Mouse (Mus musculus) intestine, postnatal 0 days (tissue): ENCODE results near the gene Ldah. TPM values are rescaled to one million over a fixed set of nuclear protein-coding genes. Genes with fewer than 3 reads are reported as not detected.

Source experiments
- ATAC-seq: fragments of 200-750 bp; cut with Nextera tagmentation; 2 replicates; pipeline ENCODE4 v1.8.0; 2017; ENCODE audit warnings: mild to moderate bottlenecking, moderate TSS enrichment, moderate library complexity
- H3K27ac ChIP-seq: fragments of 300-500 bp; sonication (generic); 2 replicates; pipeline ENCODE4 v1.5.1; 2014; ENCODE audit warnings: mild to moderate bottlenecking, low read depth, low read length, moderate library complexity
- H3K27me3 ChIP-seq: fragments of 300-500 bp; sonication (generic); replicated peaks from 2 replicates; pipeline ENCODE4 v1.6.1; 2014; ENCODE audit warnings: low read length, mixed read lengths; ENCODE audit not compliant: control insufficient read depth, insufficient read depth
- H3K36me3 ChIP-seq: fragments of 300-500 bp; sonication (generic); 2 replicates; pipeline ENCODE4 v1.6.1; 2014; ENCODE audit warnings: mild to moderate bottlenecking, moderate library complexity; ENCODE audit not compliant: control insufficient read depth, insufficient read depth
- H3K4me1 ChIP-seq: fragments of 300-500 bp; sonication (generic); replicated peaks from 2 replicates; pipeline ENCODE4 v1.6.1; 2014; ENCODE audit warnings: antibody characterized with exemption, low read length, mixed read lengths; ENCODE audit not compliant: control insufficient read depth, insufficient read depth
- H3K4me2 ChIP-seq: fragments of 300-500 bp; sonication (generic); replicated peaks from 2 replicates; pipeline ENCODE4 v1.6.1; 2014; ENCODE audit warnings: low read depth, mild to moderate bottlenecking, moderate library complexity
- H3K4me3 ChIP-seq: fragments of 300-500 bp; sonication (generic); 2 replicates; pipeline ENCODE4 v1.5.1; 2014; ENCODE audit warnings: low read depth, low read length
- H3K9ac ChIP-seq: fragments of 300-500 bp; sonication (generic); 2 replicates; pipeline ENCODE4 v1.6.1; 2014; ENCODE audit warnings: mild to moderate bottlenecking, low read depth, low read length
- H3K9me3 ChIP-seq: fragments of 300-500 bp; sonication (generic); 2 replicates; pipeline ENCODE4 v1.6.1; 2016; ENCODE audit warnings: mixed run types; ENCODE audit not compliant: control insufficient read depth
- CTCF ChIP-seq: sonication (generic); IDR thresholded peaks from 2 replicates; pipeline ENCODE4 v1.5.1; 2016; ENCODE audit warnings: low read depth, mild to moderate bottlenecking, control low read depth, antibody characterized with exemption, moderate library complexity
- WGBS: fragments of 180-500 bp; shearing (Covaris S2); extraction: QIAGEN DNeasy Blood & Tissue Kit; methylation state at CpG from one replicate; pipeline ENCODE4 v1.1.7; 2014; 5-methylcytosine and 5-hydroxymethylcytosine counted together
- polyA plus RNA-seq: library from polyadenylated mRNA; unstranded; fragments of >200 nt; fragmentation: Nextera tagmentation; extraction: Ambion mirVana; gene quantifications from 2 replicates; pipeline ENCODE4 v1.2.1, GENCODE M21; 2015

Ldah gene
- polyA plus RNA-seq, 1 experiment from 2014 or later: 38.0 TPM

DNA sequence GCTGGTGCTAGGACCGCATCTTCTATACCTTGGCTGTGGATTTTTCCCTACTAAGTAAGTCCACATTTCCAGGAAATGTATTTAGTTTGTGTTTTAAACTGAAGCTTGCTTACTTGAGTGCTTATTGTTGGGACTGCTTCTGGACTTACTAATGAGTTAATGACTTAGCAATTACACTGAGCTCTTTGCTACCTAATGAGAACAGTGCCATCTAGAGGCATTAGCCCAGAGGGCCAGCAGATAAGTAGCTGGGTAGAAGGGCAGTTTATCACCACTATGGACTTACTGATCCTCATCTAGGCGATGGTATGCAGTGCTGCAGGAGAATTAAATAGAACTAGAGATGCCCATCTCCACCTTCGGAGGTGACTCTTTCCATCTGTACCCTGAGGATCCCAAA lies 24.8 kb downstream of the Ldah start:
- Histone ChIP-seq H3K9me3 (no peaks in the 10 kb centered on the region), H3K4me3 (no peak overlapping the region), H3K27ac (no peak overlapping the region), H3K9ac (no peak overlapping the region), H3K4me1 (no peaks in the 10 kb centered on the region), H3K4me2 (no peak overlapping the region), H3K27me3 (no peaks in the 10 kb centered on the region), H3K36me3 (peaks cover 19% of the 10 kb centered on the region)
- 76% methylated on average over 3 of the region's 3 CpGs for WGBS
- peak; percentile 76 for TF ChIP-seq CTCF
- ATAC-seq: no peak

DNA sequence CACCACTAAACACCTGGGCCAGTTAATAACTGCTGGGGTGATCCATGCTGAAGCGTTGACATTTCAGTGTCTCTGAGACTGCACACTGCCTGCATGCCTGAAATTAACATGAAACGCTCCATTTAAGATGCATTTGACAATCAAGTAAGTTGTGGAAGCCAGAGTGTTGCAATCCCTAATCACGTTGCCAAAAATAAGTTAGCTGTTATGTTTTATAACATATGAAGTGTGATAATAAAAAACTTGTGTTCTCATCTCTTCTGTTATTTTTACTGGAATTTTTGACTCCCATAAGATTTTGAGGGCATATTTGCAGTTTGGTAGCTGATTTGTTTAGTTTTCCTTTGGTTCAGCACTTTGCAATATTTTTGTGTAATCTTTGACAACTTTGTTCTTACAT lies 34.3 kb downstream of the Ldah start:
- H3K36me3 ChIP-seq: peaks cover 6% of the 10 kb centered on the region; the same call in 1 of the 2 replicates
- H3K4me1 ChIP-seq: no peaks in the 10 kb centered on the region
- no peak overlapping the region for H3K27ac ChIP-seq
- TF ChIP-seq CTCF: no peak
- no peak for ATAC-seq
- H3K9ac ChIP-seq: no peak overlapping the region
- no peaks in the 10 kb centered on the region for H3K9me3 ChIP-seq
- no peak overlapping the region for H3K4me2 ChIP-seq
- H3K4me3 ChIP-seq: no peak overlapping the region
- WGBS: 82% methylated on average over 3 of the region's 3 CpGs
- H3K27me3 ChIP-seq: no peaks in the 10 kb centered on the region

DNA sequence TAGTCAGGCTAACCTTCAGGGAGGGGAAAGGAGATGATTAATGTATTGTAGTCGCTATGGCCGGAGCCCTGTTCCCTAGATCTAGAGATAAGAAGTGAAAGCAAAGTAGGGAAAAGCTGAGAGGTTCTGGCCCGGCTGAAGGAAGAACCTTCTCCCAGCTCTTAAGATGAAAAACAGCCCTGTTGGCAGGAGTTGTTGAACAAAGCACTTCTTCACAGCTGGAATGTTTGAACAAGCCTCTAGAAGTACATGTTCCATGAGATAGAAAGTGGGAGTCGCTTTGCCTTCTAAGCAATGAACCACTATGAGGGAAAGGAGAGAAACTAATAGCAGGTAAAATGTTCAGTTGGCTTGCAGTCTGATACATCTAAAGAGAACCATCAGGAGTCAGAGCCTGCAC lies 36.8 kb downstream of the Ldah start:
- Histone ChIP-seq H3K36me3 (no peaks in the 10 kb centered on the region; the same call in 1 of the 2 replicates), H3K27me3 (no peaks in the 10 kb centered on the region), H3K9ac (no peak overlapping the region), H3K4me1 (no peaks in the 10 kb centered on the region), H3K27ac (no peak overlapping the region), H3K9me3 (no peaks in the 10 kb centered on the region), H3K4me2 (no peak overlapping the region), H3K4me3 (no peak overlapping the region)
- WGBS: 36% methylated on average over 4 of the region's 4 CpGs
- no peak for ATAC-seq
- no peak for TF ChIP-seq CTCF

DNA sequence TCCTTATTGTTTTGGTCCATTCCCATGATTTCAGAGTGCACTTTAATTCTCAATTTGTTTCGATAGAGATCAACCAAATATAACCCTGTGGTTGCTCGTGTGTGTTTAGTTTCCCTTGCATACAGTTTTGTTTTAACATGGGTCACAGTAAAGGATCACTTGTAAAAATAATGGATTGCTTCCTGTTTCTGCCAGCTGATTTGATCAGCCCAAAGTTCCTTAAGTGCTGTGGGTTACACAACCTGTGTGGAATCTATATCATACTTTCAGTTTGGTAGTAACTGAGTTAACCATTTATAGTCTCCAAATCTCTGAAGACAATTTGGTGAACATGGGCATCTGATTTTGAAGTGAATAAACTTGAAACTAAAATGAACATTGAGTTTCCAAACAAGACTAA lies 52.4 kb downstream of the Ldah start:
- Histone ChIP-seq H3K4me2 (no peak overlapping the region), H3K27ac (no peak overlapping the region), H3K4me3 (no peak overlapping the region), H3K9ac (no peak overlapping the region), H3K9me3 (no peaks in the 10 kb centered on the region), H3K4me1 (no peaks in the 10 kb centered on the region), H3K36me3 (peaks cover 4% of the 10 kb centered on the region; the same call in 1 of the 2 replicates), H3K27me3 (no peaks in the 10 kb centered on the region)
- 32% methylated on average over 2 of the region's 2 CpGs for WGBS
- ATAC-seq: no peak
- TF ChIP-seq CTCF: no peak

DNA sequence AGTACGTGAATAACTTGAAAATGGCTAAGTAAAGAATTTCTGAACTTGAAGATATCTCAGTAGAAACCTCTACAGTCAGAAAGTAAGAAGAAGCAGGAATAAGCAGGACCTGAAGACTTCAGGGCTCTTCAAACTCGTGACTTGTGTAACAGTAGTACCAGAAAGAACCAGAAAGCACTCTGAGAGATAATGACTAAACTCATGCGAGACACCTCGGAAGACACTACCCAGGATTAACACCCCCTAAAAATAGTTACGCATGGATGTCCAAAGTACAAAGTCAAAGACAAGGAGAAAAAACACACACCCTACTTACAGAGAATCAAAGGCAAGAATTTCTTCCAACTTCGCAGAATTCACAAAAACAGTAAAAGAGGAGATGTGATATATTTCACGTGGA lies 58.4 kb downstream of the Ldah start:
- no peaks in the 10 kb centered on the region for H3K4me1 ChIP-seq
- H3K36me3 ChIP-seq: no peaks in the 10 kb centered on the region
- 73% methylated on average over 7 of the region's 7 CpGs for WGBS
- TF ChIP-seq CTCF: no peak
- H3K4me3 ChIP-seq: no peak overlapping the region
- no peaks in the 10 kb centered on the region for H3K9me3 ChIP-seq
- no peaks in the 10 kb centered on the region for H3K27me3 ChIP-seq
- H3K4me2 ChIP-seq: no peak overlapping the region
- ATAC-seq: no peak
- no peak overlapping the region for H3K9ac ChIP-seq
- H3K27ac ChIP-seq: no peak overlapping the region

DNA sequence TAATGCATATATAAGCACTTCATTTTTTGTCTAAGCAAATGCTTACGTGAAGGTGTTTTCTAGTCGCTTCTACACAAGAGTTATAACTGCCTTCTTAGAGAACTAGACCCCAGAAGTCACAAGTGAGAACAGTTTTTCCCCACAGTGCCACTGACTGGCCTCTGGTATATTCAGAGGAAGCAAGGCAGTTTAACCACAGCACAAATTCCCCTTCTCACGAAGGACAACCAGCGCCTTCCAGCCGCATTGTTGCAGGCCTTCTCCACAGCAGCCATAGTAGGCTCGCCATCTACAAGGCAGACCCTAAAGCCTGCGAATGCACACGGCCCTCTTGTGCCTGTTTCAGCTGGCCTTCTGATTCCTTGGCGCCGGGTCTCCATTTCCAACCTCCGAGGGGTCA lies 61.7 kb downstream of the Ldah start:
- no peak for TF ChIP-seq CTCF
- no peak overlapping the region for H3K9ac ChIP-seq
- no peak overlapping the region for H3K27ac ChIP-seq
- no peaks in the 10 kb centered on the region for H3K4me1 ChIP-seq
- no peak for ATAC-seq
- no peaks in the 10 kb centered on the region for H3K27me3 ChIP-seq
- no peaks in the 10 kb centered on the region for H3K9me3 ChIP-seq
- no peaks in the 10 kb centered on the region for H3K36me3 ChIP-seq
- H3K4me2 ChIP-seq: no peak overlapping the region
- H3K4me3 ChIP-seq: no peak overlapping the region
- 90% methylated on average over 11 of the region's 11 CpGs for WGBS

DNA sequence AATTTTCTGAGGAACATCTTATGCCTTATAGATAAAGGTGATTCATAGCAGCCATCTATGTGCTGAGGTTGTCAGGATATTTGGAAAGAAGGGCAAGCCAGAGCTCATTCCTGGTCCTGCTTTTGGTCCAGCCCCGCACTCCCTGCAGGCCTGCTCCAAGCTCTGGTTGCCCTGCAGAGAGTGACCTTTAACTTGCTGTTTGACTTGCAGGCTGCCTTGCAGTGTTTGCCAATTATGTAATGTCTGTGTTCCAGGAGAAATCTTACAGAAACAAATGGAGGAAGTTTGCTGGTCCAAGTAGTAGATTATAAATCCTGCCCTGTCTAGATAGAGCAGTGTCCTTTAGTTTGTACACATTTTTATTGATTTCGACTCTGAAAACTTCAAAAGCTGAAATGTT lies 63.5 kb downstream of the Ldah start:
- H3K27me3 ChIP-seq: no peaks in the 10 kb centered on the region
- TF ChIP-seq CTCF: no peak
- H3K27ac ChIP-seq: no peak overlapping the region
- no peaks in the 10 kb centered on the region for H3K4me1 ChIP-seq
- no peak overlapping the region for H3K4me3 ChIP-seq
- H3K36me3 ChIP-seq: no peaks in the 10 kb centered on the region; the same call in 1 of the 2 replicates
- H3K9ac ChIP-seq: no peak overlapping the region
- WGBS: 67% methylated on average over 2 of the region's 2 CpGs
- ATAC-seq: no peak
- no peaks in the 10 kb centered on the region for H3K9me3 ChIP-seq
- H3K4me2 ChIP-seq: no peak overlapping the region
